Mouse (Mus musculus): ENCODE data around the gene Mylpf.
A peak's percentile ranks its signal among the peaks of the same experiment; 100 is the strongest.

DNA sequence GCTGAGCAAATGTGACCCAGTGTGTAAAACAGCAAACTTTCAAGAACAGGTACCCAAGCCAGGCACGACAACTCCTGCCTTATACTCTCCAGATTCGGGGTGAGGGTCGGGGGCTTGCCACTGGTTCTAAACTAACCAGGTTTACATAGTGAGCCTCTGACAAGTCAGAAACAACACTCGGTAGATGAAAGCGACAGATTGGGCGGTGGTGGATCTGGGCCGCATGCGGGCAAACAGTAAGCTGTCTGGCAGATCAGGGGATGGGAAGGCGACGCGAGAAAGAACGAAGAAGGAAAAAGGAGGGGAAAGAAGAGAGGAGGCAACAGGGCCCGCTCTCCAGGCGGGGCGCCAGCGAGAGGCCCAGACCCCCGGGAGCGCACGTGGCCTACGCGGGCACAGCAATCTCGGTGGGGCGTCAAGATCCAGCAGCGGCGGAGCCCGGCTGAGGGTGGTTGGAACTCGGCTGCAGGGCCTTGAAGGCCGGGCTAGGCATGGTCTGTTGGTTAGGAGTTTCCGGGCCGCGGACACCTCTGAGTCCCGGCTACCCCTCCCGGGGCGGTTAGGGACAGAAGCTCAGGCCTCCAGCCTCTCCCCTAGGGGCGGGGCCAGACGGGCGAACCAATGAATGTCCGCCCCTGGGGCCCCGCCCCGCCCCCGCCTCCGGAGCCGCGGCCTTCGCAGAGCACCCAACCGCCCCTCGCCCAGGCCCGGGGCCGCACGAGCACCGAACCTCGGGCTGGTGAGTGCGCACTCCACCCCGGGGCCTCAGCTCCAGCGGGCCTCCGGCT, 35.4 kb downstream of the Mylpf start, which contains the start of gene Zfp771:
- peak; percentile 25; the same call in 1 of the 2 replicates for TF ChIP-seq CTCF (IDR thresholded peaks at IDR 0.05; ENCODE audit: low read depth)
- TF ChIP-seq EP300 (IDR thresholded peaks at IDR 0.05; ENCODE audit: low read depth) = no peak
